ENCODE assay signal across 10 mouse cellular contexts in the genomic region with DNA sequence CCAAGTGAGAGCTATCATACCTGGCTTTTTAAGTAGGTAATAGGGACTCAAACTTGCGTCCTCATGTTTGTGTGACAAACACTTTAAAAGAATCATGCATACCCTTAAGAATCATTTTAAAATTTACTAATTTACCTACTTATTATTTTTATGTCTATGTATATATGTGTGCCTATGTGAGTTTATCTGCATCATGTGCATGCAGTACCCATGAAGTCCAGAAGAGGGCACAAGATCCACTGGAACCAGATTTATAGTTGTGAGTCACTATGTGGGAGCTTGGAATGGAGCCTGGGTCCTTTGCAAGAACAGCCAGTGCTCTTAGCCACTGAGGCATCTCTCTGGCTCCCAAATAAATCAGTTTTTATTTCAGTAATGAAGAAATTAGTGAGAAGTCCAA.
"Had no signal": no experiment of that assay in that cellular context is flagged by ENCODE, and none has a peak within 500 bp of the region (broad histone marks: within the 10 kb centered on the region; RNA-seq: fewer than 3 reads in every experiment).

No protein-coding gene starts in this region.

- H3K27ac ChIP-seq: kidney, postnatal 0 days; limb, embryonic 15.5 days; liver, embryonic 15.5 days; midbrain, embryonic 12.5 days; neural tube, embryonic 12.5 days had no signal

- H3K4me3 ChIP-seq: limb, embryonic 15.5 days; liver, embryonic 15.5 days; midbrain, embryonic 12.5 days; myocyte; neural tube, embryonic 12.5 days had no signal

- H3K36me3 ChIP-seq: limb, embryonic 15.5 days; liver, embryonic 15.5 days; midbrain, embryonic 12.5 days; neural tube, embryonic 12.5 days had no signal

- H3K9me3 ChIP-seq: limb, embryonic 15.5 days; liver, embryonic 15.5 days had no signal

- H3K27me3 ChIP-seq: limb, embryonic 15.5 days; liver, embryonic 15.5 days; midbrain, embryonic 12.5 days; neural tube, embryonic 12.5 days had no signal

- H3K4me1 ChIP-seq: limb, embryonic 15.5 days; liver, embryonic 15.5 days; midbrain, embryonic 12.5 days; neural tube, embryonic 12.5 days had no signal

- DNase-seq: kidney, adult 11 months; kidney, adult 9 months; kidney, postnatal 36 days; thymus, postnatal 14 days had no signal

- H3K4me2 ChIP-seq: limb, embryonic 15.5 days; liver, embryonic 15.5 days; midbrain, embryonic 12.5 days; neural tube, embryonic 12.5 days had no signal

- H3K9ac ChIP-seq: limb, embryonic 15.5 days; liver, embryonic 15.5 days; midbrain, embryonic 12.5 days; neural tube, embryonic 12.5 days had no signal
